ENCODE assay signal across 8 mouse cellular contexts in genomic region chr8:28298896-28299793, GRCm38 (mm10).
A peak's percentile ranks its signal among the peaks of the same experiment; 100 is the strongest.
DNase-seq lines count a peak whose midpoint lies in the region; ATAC-seq lines count a peak whose summit lies in the region.

No protein-coding gene starts in this region.

- no peaks in the 10 kb centered on the region for H3K27me3 ChIP-seq in midbrain, embryonic 14.5 days (ENCODE audit: control insufficient read depth, insufficient read depth, low read length)
- no peaks in the 10 kb centered on the region for H3K27me3 ChIP-seq in midbrain, embryonic 10.5 days (ENCODE audit: low read depth, poor library complexity, severe bottlenecking)

- no peak for ATAC-seq in cerebellum, adult (ENCODE audit: insufficient number of reproducible peaks, low FRiP score, low TSS enrichment)
- ATAC-seq in midbrain, embryonic 14.5 days (ENCODE audit: low FRiP score, low TSS enrichment): no peak
- no peak for ATAC-seq in activated CD4-positive, CD25-positive, alpha-beta regulatory T cell, adult 4 months

- no peaks in the 10 kb centered on the region for H3K36me3 ChIP-seq in midbrain, embryonic 14.5 days (ENCODE audit: control insufficient read depth, insufficient read depth, low read length)
- no peaks in the 10 kb centered on the region for H3K36me3 ChIP-seq in midbrain, embryonic 10.5 days

- no peak overlapping the region for H3K4me2 ChIP-seq in midbrain, embryonic 14.5 days (ENCODE audit: low read length)

- peak overlapping the region; percentile 38; the same call in 1 of the 2 replicates for H3K27ac ChIP-seq in midbrain, embryonic 14.5 days (replicated peaks; ENCODE audit: low read depth, low read length)
- H3K27ac ChIP-seq in midbrain, embryonic 10.5 days (replicated peaks): no peak overlapping the region

- no peak overlapping the region for H3K4me3 ChIP-seq in midbrain, embryonic 14.5 days (replicated peaks; ENCODE audit: low read depth, low read length)
- H3K4me3 ChIP-seq in midbrain, embryonic 10.5 days: no peak overlapping the region

- DNase-seq in cerebellum, postnatal 10 days: peak; percentile 77 to 80
- peak; percentile 72 for DNase-seq in midbrain, embryonic 14.5 days
- no peak for DNase-seq in midbrain, embryonic 10.5 days (ENCODE audit: low spot score)
- DNase-seq in layer of hippocampus, adult 11-12 months (ENCODE audit: low spot score): peak; percentile 10
- peak; percentile 7 for DNase-seq in right cerebral cortex, postnatal 4 days
- no peak for DNase-seq in gastrocnemius, postnatal 10 days

- 69% methylated on average over 5 of the region's 5 CpGs for WGBS in midbrain, embryonic 14.5 days
- 89% methylated on average over 5 of the region's 5 CpGs for WGBS in midbrain, embryonic 10.5 days

- H3K4me1 ChIP-seq in midbrain, embryonic 14.5 days (ENCODE audit: control insufficient read depth, insufficient read depth, low read length): no peaks in the 10 kb centered on the region
- no peaks in the 10 kb centered on the region for H3K4me1 ChIP-seq in midbrain, embryonic 10.5 days

- no peaks in the 10 kb centered on the region for H3K9me3 ChIP-seq in midbrain, embryonic 14.5 days (ENCODE audit: control insufficient read depth, low read length)
- H3K9me3 ChIP-seq in midbrain, embryonic 10.5 days (replicated peaks): no peaks in the 10 kb centered on the region

- no peak overlapping the region for H3K9ac ChIP-seq in midbrain, embryonic 14.5 days (replicated peaks; ENCODE audit: low read length)

Comparison
In these comparisons a context has a peak if more than half of its experiments do, and no peak if none do; other contexts are left out.
1. DNase-seq: peak in cerebellum, postnatal 10 days (2 of 2), midbrain, embryonic 14.5 days (single experiment), layer of hippocampus, adult 11-12 months (single experiment) and right cerebral cortex, postnatal 4 days (single experiment); none in midbrain, embryonic 10.5 days (single experiment) and gastrocnemius, postnatal 10 days (single experiment).